Mouse (Mus musculus) layer of hippocampus, postnatal 14 days (tissue): ENCODE measurements at regions not wholly inside any gene's neighbourhood (a gene's known extent, or its start where the extent isn't known, plus 50 kb on each side); places are given as distances from the start of the nearest gene placed in this dataset.
A peak's percentile ranks its signal among the peaks of the same experiment; 100 is the strongest.
"Not testable (repeated sequence)": the region's sequence is repeated elsewhere in the genome, so short reads cannot be mapped to it uniquely, and the experiment has no call there.

Source experiments
- DNase-seq, 2 experiments: peaks; one replicate each; pipeline ENCODE4 v3.0.0; 2021 to 2022; ENCODE audit warnings: low spot score in 2 of 2, mixed read lengths in 1 of 2

DNA sequence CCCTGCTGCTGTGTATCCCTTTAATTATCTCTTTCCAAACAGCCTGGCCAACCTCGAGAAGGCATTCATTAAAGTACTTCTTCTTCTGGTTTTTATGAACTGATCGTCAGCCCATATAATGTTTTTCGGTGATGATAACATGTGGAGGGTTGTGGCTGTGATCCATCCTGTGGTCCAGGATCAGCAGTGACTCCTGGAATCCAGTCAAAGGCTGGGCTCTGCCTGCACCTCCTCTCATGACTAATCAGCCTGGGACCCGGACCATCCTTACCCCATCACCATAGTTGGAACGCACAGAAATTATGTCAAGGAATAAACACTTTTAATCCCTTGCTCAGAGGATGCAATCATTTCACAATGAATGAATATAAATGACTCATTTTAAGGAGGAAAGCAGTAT lies 203.3 kb upstream of the Hsf2 start:
- DNase-seq = no peak

DNA sequence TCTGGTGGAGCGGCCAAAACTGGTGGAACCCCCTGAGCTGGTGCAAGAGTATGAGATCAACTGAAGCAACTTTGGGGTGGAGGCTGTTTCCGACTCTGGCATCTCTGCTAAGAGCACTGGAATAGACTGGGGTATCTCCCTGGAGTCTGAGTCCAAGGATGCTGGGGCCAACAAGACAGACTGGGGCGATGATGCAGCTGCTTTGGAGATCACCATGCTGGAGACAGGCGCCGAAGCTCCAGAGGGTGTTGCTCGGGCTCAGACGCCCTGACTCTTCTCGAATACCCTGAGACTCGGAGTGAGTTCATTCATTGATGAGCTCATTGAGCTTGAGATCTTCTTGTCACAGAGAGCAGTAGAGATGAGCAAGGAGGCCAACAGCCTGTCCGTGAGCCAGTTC lies 194.6 kb upstream of the Hsf2 start:
- no peak for DNase-seq

DNA sequence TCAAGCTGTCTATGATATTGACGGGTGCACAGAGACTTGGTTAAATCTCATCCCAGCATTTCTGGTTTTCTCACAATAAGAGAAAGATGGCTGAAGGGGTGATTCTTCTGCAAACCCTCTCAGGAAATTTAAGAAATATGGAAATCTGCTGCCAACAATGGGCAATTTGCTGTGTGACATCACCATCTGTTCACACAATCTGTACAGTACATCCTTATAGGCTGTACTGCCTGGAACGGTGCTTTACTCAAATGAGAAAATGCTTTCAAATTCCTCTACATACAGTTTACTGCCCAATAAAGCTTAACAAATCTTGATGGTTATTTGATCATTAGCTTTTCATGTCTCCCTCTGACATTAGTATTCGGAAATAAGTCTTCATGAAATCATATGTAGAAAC lies 172.4 kb upstream of the Hsf2 start:
- DNase-seq = no peak

DNA sequence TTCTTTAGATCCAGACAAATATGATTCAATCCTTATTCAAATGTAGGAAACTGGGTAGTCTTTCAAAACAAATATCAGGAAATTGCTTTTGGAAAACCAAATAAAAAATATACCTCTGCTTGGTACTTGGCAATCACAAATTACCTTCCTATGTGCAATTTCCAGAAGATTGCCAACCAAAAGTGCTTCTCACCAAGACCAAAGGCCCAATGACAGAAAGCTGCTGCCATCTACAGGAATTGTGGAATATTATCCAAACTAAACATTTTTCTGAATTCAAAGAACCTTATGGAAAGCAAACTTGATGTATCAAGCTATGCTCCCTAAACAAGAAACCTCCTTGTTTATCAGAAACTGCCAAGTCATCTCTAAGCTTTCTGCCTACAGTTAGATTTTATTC lies 169.1 kb upstream of the Hsf2 start:
- DNase-seq = peak in 1 of 2 experiments; percentile 50

DNA sequence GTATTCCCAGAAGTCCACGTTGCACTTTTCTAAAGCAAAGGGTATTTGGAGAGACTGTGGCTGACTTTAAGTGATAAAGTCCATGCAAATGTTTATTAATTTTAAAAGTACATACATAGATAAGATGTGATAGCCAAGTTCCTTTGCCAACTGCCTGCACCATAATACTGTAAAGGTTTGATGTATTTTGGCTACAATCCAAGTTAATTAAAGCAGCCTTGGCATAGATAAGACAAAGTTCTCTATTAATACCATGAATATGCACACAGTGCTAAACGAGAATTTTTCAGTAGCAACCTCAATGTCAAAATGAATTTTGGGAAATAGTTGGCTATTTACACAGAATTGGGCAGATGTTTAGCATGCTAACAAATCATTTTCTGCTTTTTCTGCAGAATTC lies 167.0 kb upstream of the Hsf2 start:
- no peak for DNase-seq

DNA sequence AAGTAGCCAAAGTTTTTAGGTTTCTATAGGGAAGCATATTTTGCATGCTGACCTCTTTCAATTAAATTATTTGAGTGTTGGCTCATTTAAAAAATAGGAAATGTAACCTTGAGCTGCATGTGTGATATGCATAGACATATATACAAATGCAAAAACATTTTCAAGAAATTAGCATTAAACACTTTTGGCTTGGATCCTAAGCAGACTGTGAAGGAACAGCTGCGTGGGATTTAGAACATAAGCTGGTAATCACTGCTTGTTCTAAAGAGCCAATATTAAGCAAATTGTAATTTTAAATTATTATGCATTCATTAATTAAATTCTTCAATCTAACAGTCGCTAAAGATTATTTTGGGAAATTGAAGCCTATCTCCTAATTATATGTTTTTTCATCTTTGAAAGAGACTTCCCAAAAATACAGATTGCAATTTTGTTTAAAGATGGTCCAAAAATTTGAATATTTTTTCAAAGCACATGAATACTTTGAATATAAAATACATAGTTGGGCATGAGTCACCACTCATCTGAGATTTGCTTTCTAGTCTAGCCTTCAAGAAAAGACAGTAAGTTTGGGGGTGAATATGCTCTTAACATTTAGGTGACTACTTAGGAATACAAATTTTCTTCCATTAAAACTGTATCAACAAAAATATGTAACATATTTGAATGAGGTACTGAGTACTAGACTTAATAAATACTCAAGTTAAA lies 163.3 kb upstream of the Hsf2 start:
- peak in 1 of 2 experiments; percentile 45 for DNase-seq

DNA sequence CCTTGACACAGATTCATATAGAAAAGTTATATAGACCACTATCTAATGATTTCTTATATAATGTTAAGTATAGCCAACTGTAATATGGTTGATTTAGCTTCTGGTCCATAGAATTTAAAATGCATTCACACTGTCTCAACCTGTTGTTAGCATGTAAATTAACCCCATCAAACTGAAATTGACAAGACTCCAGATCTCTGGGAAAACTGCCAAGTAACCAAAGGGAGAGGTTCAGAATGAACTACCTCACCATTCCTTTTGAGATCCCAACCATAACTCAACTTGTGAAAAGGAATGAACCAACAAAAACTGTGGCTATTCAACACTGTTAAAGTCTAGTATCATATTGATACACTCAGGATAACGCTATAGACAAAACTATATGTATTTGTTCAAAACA lies 162.0 kb upstream of the Hsf2 start:
- DNase-seq = no peak

DNA sequence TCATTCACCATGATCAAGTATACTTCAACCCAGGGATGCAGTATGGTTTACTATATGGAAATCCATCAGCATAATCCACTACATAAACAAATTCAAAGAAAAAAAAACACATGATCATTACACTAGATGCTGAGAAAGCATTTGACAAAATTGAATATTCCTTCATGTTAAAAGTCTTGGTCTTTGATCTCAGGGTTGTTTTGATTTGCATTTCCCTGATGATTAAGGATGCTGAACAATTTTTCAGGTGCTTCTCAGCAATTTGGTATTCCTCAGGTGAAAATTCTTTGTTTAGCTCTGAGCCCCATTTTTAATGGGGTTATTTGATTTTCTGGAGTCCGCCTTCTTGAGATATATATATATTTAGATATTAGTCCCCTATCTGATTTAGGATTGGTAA lies 123.4 kb upstream of the Hsf2 start:
- not testable (repeated sequence) for DNase-seq
